Mouse (Mus musculus) heart, adult 9 months (tissue): ENCODE results near the gene Gm11361.

Source experiments
- DNase-seq, 2 experiments: peaks; one replicate each; pipeline ENCODE4 v3.0.0; 2022; ENCODE audit warnings: low spot score in 2 of 2

Gm11361 gene

GRCm38 (mm10) chr13:28257228-28257627, at the start of gene Gm11361:
Gene Gm11361, plus strand, starts transcription at chr13:28257528.
- no peak for DNase-seq

GRCm38 (mm10) chr13:28264399-28264798, 7.1 kb downstream of the Gm11361 start:
- DNase-seq, result no peak

GRCm38 (mm10) chr13:28287368-28287767, 30.0 kb downstream of the Gm11361 start:
- no peak for DNase-seq

GRCm38 (mm10) chr13:28294272-28294671, 36.9 kb downstream of the Gm11361 start:
- no peak for DNase-seq

- no peak for DNase-seq
These were observed 37.5 kb downstream of the Gm11361 start for GRCm38 (mm10) chr13:28294757-28295361.

GRCm38 (mm10) chr13:28295492-28295891, 38.2 kb downstream of the Gm11361 start:
- DNase-seq, result no peak

- DNase-seq, result no peak
These were observed 39.8 kb downstream of the Gm11361 start for GRCm38 (mm10) chr13:28297098-28297497.

GRCm38 (mm10) chr13:28297577-28297976, 40.2 kb downstream of the Gm11361 start:
- no peak for DNase-seq
